Mouse (Mus musculus): ENCODE data around the gene Gdf2. TPM values are rescaled to one million over a fixed set of nuclear protein-coding genes. Genes with fewer than 3 reads are reported as not detected.

Gene Gdf2
- polyA plus RNA-seq, 1 experiment: not detected

DNA sequence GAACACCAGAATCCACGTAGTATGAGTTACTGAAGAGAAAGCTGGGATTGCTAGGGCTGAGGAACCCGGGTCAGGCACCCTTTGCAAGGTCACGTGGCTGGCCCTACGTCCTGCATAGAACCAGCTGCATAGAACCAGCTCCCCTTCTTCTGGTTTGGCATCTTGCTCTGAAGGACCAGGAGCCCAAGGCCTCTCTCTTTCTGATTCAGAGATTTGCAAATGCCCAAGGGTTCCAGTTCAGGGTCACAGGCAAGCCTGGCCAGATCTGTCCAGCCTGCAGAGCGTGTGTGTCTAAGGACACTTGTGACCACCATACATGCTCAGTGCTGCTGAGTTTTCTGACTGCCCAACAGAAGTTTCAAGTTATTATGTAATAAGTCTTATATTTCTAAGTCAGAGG lies 1.4 kb downstream of the Gdf2 start:
- 81% methylated on average over 5 of the region's 5 CpGs for WGBS
- no peaks in the 10 kb centered on the region for H3K4me1 ChIP-seq (ENCODE audit: control insufficient read depth, insufficient read depth, low read length)
- H3K4me3 ChIP-seq (replicated peaks; ENCODE audit: control insufficient read depth, low read depth, low read length): no peak overlapping the region
- no peak overlapping the region for H3K27ac ChIP-seq (ENCODE audit: control insufficient read depth, insufficient read depth, low read depth, low read length, poor library complexity)
- TF ChIP-seq CTCF (IDR thresholded peaks at IDR 0.05; ENCODE audit: control insufficient read depth, insufficient read depth, low read length) (no peak), POLR2A (IDR thresholded peaks at IDR 0.05; ENCODE audit: borderline replicate concordance, control insufficient read depth, low read depth, low read length) (no peak)

DNA sequence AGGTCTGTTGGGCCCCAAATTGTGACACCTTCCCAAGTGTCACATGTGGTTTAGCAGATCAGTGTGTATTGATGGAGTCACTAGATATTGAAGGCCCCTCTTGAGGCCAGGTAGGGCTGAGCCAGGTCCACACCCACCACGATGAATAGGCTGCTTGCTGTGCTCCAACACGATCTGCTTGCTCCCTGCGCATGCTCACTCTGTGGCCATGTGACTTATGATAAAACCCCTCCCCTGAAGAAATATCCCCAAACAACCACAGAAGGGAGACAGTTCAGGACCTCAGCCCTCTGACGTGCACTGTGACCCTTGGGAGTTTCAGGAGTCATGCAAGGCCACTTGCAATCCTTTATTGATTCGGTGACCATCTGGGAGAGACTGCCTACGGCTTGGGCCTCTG lies 5.3 kb downstream of the Gdf2 start:
- Histone ChIP-seq H3K4me1 (ENCODE audit: control insufficient read depth, insufficient read depth, low read length) (no peaks in the 10 kb centered on the region), H3K4me3 (replicated peaks; ENCODE audit: control insufficient read depth, low read depth, low read length) (no peak overlapping the region), H3K27ac (ENCODE audit: control insufficient read depth, insufficient read depth, low read depth, low read length, poor library complexity) (no peak overlapping the region)
- WGBS: 62% methylated on average over 6 of the region's 6 CpGs
- TF ChIP-seq POLR2A (IDR thresholded peaks at IDR 0.05; ENCODE audit: borderline replicate concordance, control insufficient read depth, low read depth, low read length): no peak
- no peak for TF ChIP-seq CTCF (IDR thresholded peaks at IDR 0.05; ENCODE audit: control insufficient read depth, insufficient read depth, low read length)

GRCm38 (mm10) chr14:33952233-33952981 lies 11.6 kb downstream of the Gdf2 start:
- 43% methylated on average over 6 of the region's 6 CpGs for WGBS
- Histone ChIP-seq H3K27ac (ENCODE audit: control insufficient read depth, insufficient read depth, low read depth, low read length, poor library complexity) (no peak overlapping the region), H3K4me1 (ENCODE audit: control insufficient read depth, insufficient read depth, low read length) (no peaks in the 10 kb centered on the region), H3K4me3 (replicated peaks; ENCODE audit: control insufficient read depth, low read depth, low read length) (no peak overlapping the region)
- TF ChIP-seq POLR2A (IDR thresholded peaks at IDR 0.05; ENCODE audit: borderline replicate concordance, control insufficient read depth, low read depth, low read length) (no peak), CTCF (IDR thresholded peaks at IDR 0.05; ENCODE audit: control insufficient read depth, insufficient read depth, low read length) (no peak)

GRCm38 (mm10) chr14:33953761-33954160 lies 12.9 kb downstream of the Gdf2 start, which contains the start of gene Rbp3:
TSS of gene Rbp3 (plus strand) at chr14:33954003.
- no peak within 1 kb of the TSS for H3K4me3 ChIP-seq (replicated peaks; ENCODE audit: control insufficient read depth, low read depth, low read length)
- WGBS: 81% methylated on average over 5 of the region's 5 CpGs
- H3K4me1 ChIP-seq (ENCODE audit: control insufficient read depth, insufficient read depth, low read length): no peaks in the 10 kb centered on the region
- TF ChIP-seq CTCF (IDR thresholded peaks at IDR 0.05; ENCODE audit: control insufficient read depth, insufficient read depth, low read length) (no peak), POLR2A (IDR thresholded peaks at IDR 0.05; ENCODE audit: borderline replicate concordance, control insufficient read depth, low read depth, low read length) (no peak)
- H3K27ac ChIP-seq (ENCODE audit: control insufficient read depth, insufficient read depth, low read depth, low read length, poor library complexity): no peak within 1 kb of the TSS

DNA sequence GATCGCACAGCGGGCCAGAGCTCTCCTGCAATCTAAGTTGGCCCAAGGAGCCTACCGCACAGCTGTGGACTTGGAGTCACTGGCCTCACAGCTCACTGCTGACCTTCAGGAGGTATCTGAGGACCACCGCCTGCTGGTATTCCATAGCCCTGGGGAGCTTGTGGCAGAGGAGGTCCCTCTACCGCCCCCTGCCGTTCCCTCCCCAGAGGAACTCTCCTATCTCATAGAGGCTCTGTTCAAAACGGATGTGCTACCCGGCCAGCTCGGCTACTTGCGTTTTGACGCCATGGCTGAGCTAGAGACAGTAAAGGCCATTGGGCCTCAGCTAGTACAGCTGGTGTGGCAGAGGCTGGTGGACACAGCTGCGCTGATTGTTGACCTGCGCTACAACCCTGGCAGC lies 15.2 kb downstream of the Gdf2 start:
- Histone ChIP-seq H3K4me1 (ENCODE audit: control insufficient read depth, insufficient read depth, low read length) (no peaks in the 10 kb centered on the region), H3K4me3 (replicated peaks; ENCODE audit: control insufficient read depth, low read depth, low read length) (no peak overlapping the region), H3K27ac (ENCODE audit: control insufficient read depth, insufficient read depth, low read depth, low read length, poor library complexity) (no peak overlapping the region)
- TF ChIP-seq CTCF (IDR thresholded peaks at IDR 0.05; ENCODE audit: control insufficient read depth, insufficient read depth, low read length) (no peak), POLR2A (IDR thresholded peaks at IDR 0.05; ENCODE audit: borderline replicate concordance, control insufficient read depth, low read depth, low read length) (no peak)
- 73% methylated on average over 13 of the region's 13 CpGs for WGBS

DNA sequence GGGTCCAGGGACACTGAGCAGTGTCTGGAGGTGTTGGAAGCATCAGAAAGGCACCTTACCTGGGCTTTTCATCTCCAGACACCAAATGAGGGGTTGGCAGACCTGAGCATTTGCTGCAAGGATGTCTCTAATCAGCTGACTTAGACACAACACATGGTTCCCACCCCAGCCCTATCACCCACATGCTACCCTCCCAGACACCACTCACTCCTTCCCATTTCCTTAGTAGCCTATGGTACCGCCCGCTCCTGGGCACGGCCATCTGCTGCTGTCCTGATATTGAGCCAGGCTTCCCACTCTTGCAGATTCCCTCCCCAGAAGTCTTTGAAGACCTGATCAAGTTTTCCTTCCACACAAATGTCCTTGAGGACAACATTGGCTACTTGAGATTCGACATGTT lies 17.3 kb downstream of the Gdf2 start:
- Histone ChIP-seq H3K4me1 (ENCODE audit: control insufficient read depth, insufficient read depth, low read length) (no peaks in the 10 kb centered on the region), H3K4me3 (replicated peaks; ENCODE audit: control insufficient read depth, low read depth, low read length) (no peak overlapping the region), H3K27ac (ENCODE audit: control insufficient read depth, insufficient read depth, low read depth, low read length, poor library complexity) (no peak overlapping the region)
- WGBS: 83% methylated on average over 4 of the region's 4 CpGs
- TF ChIP-seq POLR2A (IDR thresholded peaks at IDR 0.05; ENCODE audit: borderline replicate concordance, control insufficient read depth, low read depth, low read length): no peak
- no peak for TF ChIP-seq CTCF (IDR thresholded peaks at IDR 0.05; ENCODE audit: control insufficient read depth, insufficient read depth, low read length)

- H3K4me1 ChIP-seq (ENCODE audit: control insufficient read depth, insufficient read depth, low read length): no peaks in the 10 kb centered on the region
- TF ChIP-seq POLR2A (IDR thresholded peaks at IDR 0.05; ENCODE audit: borderline replicate concordance, control insufficient read depth, low read depth, low read length): no peak
- TF ChIP-seq CTCF (IDR thresholded peaks at IDR 0.05; ENCODE audit: control insufficient read depth, insufficient read depth, low read length): no peak
- H3K27ac ChIP-seq (ENCODE audit: control insufficient read depth, insufficient read depth, low read depth, low read length, poor library complexity): no peak overlapping the region
- no peak overlapping the region for H3K4me3 ChIP-seq (replicated peaks; ENCODE audit: control insufficient read depth, low read depth, low read length)
- 69% methylated on average over 3 of the region's 3 CpGs for WGBS
These were observed 18.0 kb downstream of the Gdf2 start for GRCm38 (mm10) chr14:33958841-33959240.

DNA sequence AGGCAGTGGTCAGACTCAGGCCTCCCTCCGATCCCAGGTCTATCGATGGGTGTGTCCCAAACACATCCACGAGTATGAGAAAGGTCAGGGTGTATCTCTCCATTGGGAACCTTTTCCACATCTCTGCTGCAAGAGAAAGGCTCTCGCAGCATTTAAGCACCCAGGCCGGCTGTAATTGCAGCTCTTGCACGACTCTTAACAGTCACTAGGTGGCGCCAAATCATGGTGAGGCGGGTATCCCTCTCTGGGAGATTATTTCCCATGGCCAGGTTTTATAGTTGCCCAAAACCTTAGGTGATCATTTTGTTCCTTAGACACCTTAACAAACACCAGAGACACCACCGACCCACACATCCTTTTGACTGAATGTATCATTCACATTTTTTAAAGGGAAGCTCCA lies 18.5 kb downstream of the Gdf2 start:
- Histone ChIP-seq H3K4me3 (replicated peaks; ENCODE audit: control insufficient read depth, low read depth, low read length) (no peak overlapping the region), H3K4me1 (ENCODE audit: control insufficient read depth, insufficient read depth, low read length) (no peaks in the 10 kb centered on the region), H3K27ac (ENCODE audit: control insufficient read depth, insufficient read depth, low read depth, low read length, poor library complexity) (no peak overlapping the region)
- TF ChIP-seq POLR2A (IDR thresholded peaks at IDR 0.05; ENCODE audit: borderline replicate concordance, control insufficient read depth, low read depth, low read length) (no peak), CTCF (IDR thresholded peaks at IDR 0.05; ENCODE audit: control insufficient read depth, insufficient read depth, low read length) (peak; percentile 24; the same call in 1 of the 2 replicates)
- 11% methylated on average over 9 of the region's 9 CpGs for WGBS
